Comparison of ENCODE assay signal across 8 mouse cellular contexts in the genomic region with DNA sequence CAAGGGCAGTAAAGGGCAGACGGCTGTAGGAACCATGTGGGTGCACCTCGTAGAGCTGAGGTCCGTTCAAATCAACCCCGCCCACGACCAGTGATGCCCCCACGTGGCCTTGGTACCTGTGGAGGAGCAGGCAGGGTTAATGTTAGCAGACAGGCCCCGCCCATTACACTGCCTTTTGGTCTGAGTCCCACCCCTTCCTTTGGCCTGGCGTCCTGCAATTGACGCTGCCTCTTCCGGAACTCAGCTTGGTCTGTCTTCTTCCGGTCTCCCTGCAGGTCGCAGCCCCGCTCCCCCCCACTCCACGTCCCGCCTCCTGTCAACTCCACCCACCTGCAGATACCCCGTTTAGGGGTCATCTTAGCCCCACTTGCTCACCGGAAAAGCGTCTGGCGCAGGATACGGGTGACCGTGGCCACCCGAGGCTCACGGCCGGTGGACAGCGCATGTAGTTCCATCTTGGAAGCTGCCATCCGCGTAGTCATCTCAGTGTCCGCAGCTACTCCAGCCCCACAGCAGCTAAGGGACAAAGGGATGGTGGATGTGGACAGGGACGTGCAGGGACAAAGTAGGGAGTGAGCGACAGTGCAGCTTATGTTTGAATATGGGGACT. TPM values are rescaled to one million over a fixed set of nuclear protein-coding genes. Genes with fewer than 3 reads are reported as not detected.
A peak's percentile ranks its signal among the peaks of the same experiment; 100 is the strongest.
DNase-seq lines count a peak whose midpoint lies in the region; ATAC-seq and TF ChIP-seq lines count a peak whose summit lies in the region.

No protein-coding gene starts in this region.

- DNase-seq in MEL-GATA-1-ER (ENCODE audit: extremely low read depth, low read depth) = peak; percentile 90
- peak; percentile 85 for DNase-seq in cerebellum, adult 8-10 months
- peak; percentile 90 for DNase-seq in forelimb bud, embryonic 11.5 days (ENCODE audit: low read depth, low spot score)
- DNase-seq in hindbrain, embryonic 10.5 days (ENCODE audit: low spot score) = peak; percentile 90
- peak; percentile 93 for DNase-seq in layer of hippocampus, adult 9-11 months
- DNase-seq in lung, postnatal 0 days (ENCODE audit: low spot score) = peak; percentile 97
- DNase-seq in ovary, postnatal 14 days (ENCODE audit: low spot score) = peak; percentile 72
- peak; percentile 76 for DNase-seq in thymus, postnatal 14 days

- H3K36me3 ChIP-seq in hindbrain, embryonic 10.5 days = peaks cover 22% of the 10 kb centered on the region
- H3K36me3 ChIP-seq in lung, postnatal 0 days (ENCODE audit: insufficient read depth, low read length) = 0 out of 2 replicates have a peak, but pooled peaks cover 4% of the 10 kb centered on the region

- peak overlapping the region; percentile 91 for H3K4me2 ChIP-seq in lung, postnatal 0 days (replicated peaks; ENCODE audit: low read depth, low read length)

- H3K27ac ChIP-seq in hindbrain, embryonic 10.5 days = peak overlapping the region; percentile 95
- peak overlapping the region; percentile 88 for H3K27ac ChIP-seq in lung, postnatal 0 days (ENCODE audit: low read length)

- H3K4me1 ChIP-seq in hindbrain, embryonic 10.5 days (replicated peaks) = peaks cover 27% of the 10 kb centered on the region
- peaks cover 5% of the 10 kb centered on the region; the same call in 1 of the 2 replicates for H3K4me1 ChIP-seq in lung, postnatal 0 days (ENCODE audit: insufficient read depth, low read depth, low read length)

- peak overlapping the region; percentile 86 for H3K4me3 ChIP-seq in hindbrain, embryonic 10.5 days
- peak overlapping the region; percentile 88 for H3K4me3 ChIP-seq in lung, postnatal 0 days (ENCODE audit: low read depth, low read length)

- no peaks in the 10 kb centered on the region for H3K27me3 ChIP-seq in hindbrain, embryonic 10.5 days (ENCODE audit: insufficient read depth, poor library complexity, severe bottlenecking)
- no peaks in the 10 kb centered on the region for H3K27me3 ChIP-seq in lung, postnatal 0 days (replicated peaks; ENCODE audit: insufficient read depth, low read length)

- ATAC-seq in lung, postnatal 0 days = peak; percentile 93

- peak overlapping the region; percentile 71 for H3K9ac ChIP-seq in lung, postnatal 0 days (replicated peaks; ENCODE audit: low read depth)

- peak; percentile 23; the same call in 1 of the 2 replicates for TF ChIP-seq CTCF in lung, postnatal 0 days (IDR thresholded peaks at IDR 0.05)

- under 1% methylated on average over 30 of the region's 30 CpGs for WGBS in hindbrain, embryonic 10.5 days
- under 1% methylated on average over 30 of the region's 30 CpGs for WGBS in lung, postnatal 0 days

- TF ChIP-seq EP300 in lung, postnatal 0 days (IDR thresholded peaks at IDR 0.05) = no peak

- no peaks in the 10 kb centered on the region for H3K9me3 ChIP-seq in hindbrain, embryonic 10.5 days
- H3K9me3 ChIP-seq in lung, postnatal 0 days (ENCODE audit: low read length) = no peaks in the 10 kb centered on the region

RNA-seq across cellular contexts. Expression of gene Psmb10, which starts 1.3 kb away (rescaled TPM):
- 32.7 and 33.6 TPM in 2 replicates for polyA plus RNA-seq in hindbrain, embryonic 10.5 days (2016; fragmentation: Nextera tagmentation; extraction: Ambion mirVana)
- polyA plus RNA-seq in lung, postnatal 0 days (2015; fragmentation: Nextera tagmentation; extraction: Ambion mirVana) = 75.9 and 77.2 TPM in 2 replicates

RNA-seq across cellular contexts. Expression of gene Ctrl, which starts 3.3 kb away (rescaled TPM):
- polyA plus RNA-seq in hindbrain, embryonic 10.5 days (2016; fragmentation: Nextera tagmentation; extraction: Ambion mirVana) = 1.7 and 2.5 TPM in 2 replicates
- polyA plus RNA-seq in lung, postnatal 0 days (2015; fragmentation: Nextera tagmentation; extraction: Ambion mirVana) = 0.42 and 0.54 TPM in 2 replicates

RNA-seq across cellular contexts. Expression of gene Lcat, which starts 6.2 kb away (rescaled TPM):
- 0.60 and 0.78 TPM in 2 replicates for polyA plus RNA-seq in hindbrain, embryonic 10.5 days (2016; fragmentation: Nextera tagmentation; extraction: Ambion mirVana)
- polyA plus RNA-seq in lung, postnatal 0 days (2015; fragmentation: Nextera tagmentation; extraction: Ambion mirVana) = 0.63 and 0.74 TPM in 2 replicates

RNA-seq across cellular contexts. Expression of gene Slc12a4, which starts 28.9 kb away (rescaled TPM):
- polyA plus RNA-seq in hindbrain, embryonic 10.5 days (2016; fragmentation: Nextera tagmentation; extraction: Ambion mirVana) = 18.7 and 19.3 TPM in 2 replicates
- polyA plus RNA-seq in lung, postnatal 0 days (2015; fragmentation: Nextera tagmentation; extraction: Ambion mirVana) = 29.2 and 33.9 TPM in 2 replicates

RNA-seq across cellular contexts. Expression of gene Pskh1, which starts 36.7 kb away (rescaled TPM):
- 28.8 and 31.0 TPM in 2 replicates for polyA plus RNA-seq in hindbrain, embryonic 10.5 days (2016; fragmentation: Nextera tagmentation; extraction: Ambion mirVana)
- 19.0 and 21.5 TPM in 2 replicates for polyA plus RNA-seq in lung, postnatal 0 days (2015; fragmentation: Nextera tagmentation; extraction: Ambion mirVana)

Comparison
In these comparisons a context has a peak if more than half of its experiments do, and no peak if none do; other contexts are left out.
1. Peak in every context shown above with its lines: DNase-seq, ATAC-seq, H3K4me3 ChIP-seq and H3K27ac ChIP-seq.